Mouse (Mus musculus) liver, embryonic 14.5 days (tissue): ENCODE results near the gene Aoc2. TPM values are rescaled to one million over a fixed set of nuclear protein-coding genes. Genes with fewer than 3 reads are reported as not detected.

ENCODE experiments used
- ATAC-seq: fragments of 200-750 bp; cut with Nextera tagmentation; 2 replicates; pipeline ENCODE4 v1.8.0; 2017; ENCODE audit warnings: moderate number of reproducible peaks, mild to moderate bottlenecking, moderate library complexity; ENCODE audit not compliant: insufficient read depth
- DNase-seq, 3 experiments: peaks; one replicate each; pipeline ENCODE4 v3.0.0-alpha.2; 2012 to 2013; ENCODE audit warnings: low read depth in 3 of 3, low spot score in 3 of 3
- H3K27ac ChIP-seq: fragments of 300-500 bp; sonication (generic); 2 replicates; pipeline ENCODE4 v1.5.1; 2014; ENCODE audit warnings: moderate library complexity, mild to moderate bottlenecking, control low read depth, inconsistent platforms
- H3K27me3 ChIP-seq: fragments of 300-500 bp; sonication (generic); 2 replicates; pipeline ENCODE4 v1.6.1; 2014; ENCODE audit warnings: mild to moderate bottlenecking, low read length, moderate library complexity; ENCODE audit not compliant: control insufficient read depth, insufficient read depth
- H3K36me3 ChIP-seq: fragments of 300-500 bp; sonication (generic); replicated peaks from 2 replicates; pipeline ENCODE4 v1.6.1; 2014; ENCODE audit warnings: low read depth; ENCODE audit not compliant: control insufficient read depth, insufficient read depth
- H3K4me1 ChIP-seq, 2 experiments: fragments of 200-500 bp in 1 of 2; fragments of 300-500 bp in 1 of 2; sonication (generic) in 1 of 2; replicated peaks; 2 replicates each; pipeline ENCODE4 v1.6.1; 2012 to 2014; ENCODE audit warnings: antibody characterized with exemption in 1 of 2, inconsistent platforms in 1 of 2, low read length in 1 of 2; ENCODE audit not compliant: control insufficient read depth in 2 of 2, insufficient read depth in 2 of 2
- H3K4me2 ChIP-seq: fragments of 300-500 bp; sonication (generic); 2 replicates; pipeline ENCODE4 v1.6.1; 2014; ENCODE audit warnings: low read depth, mild to moderate bottlenecking, control low read depth, moderate library complexity
- H3K4me3 ChIP-seq, 2 experiments: fragments of 200-500 bp in 1 of 2; fragments of 300-500 bp in 1 of 2; sonication (generic) in 1 of 2; 2 replicates each; pipeline ENCODE4 v1.5.1; 2012 to 2014; ENCODE audit warnings: low read depth in 2 of 2, low read length in 2 of 2, mild to moderate bottlenecking in 2 of 2, control low read depth in 1 of 2, inconsistent platforms in 1 of 2, moderate library complexity in 1 of 2; ENCODE audit not compliant: insufficient read depth in 1 of 2
- H3K9ac ChIP-seq: fragments of 300-500 bp; sonication (generic); replicated peaks from 2 replicates; pipeline ENCODE4 v1.6.1; 2014; ENCODE audit warnings: mild to moderate bottlenecking, control low read depth, moderate library complexity
- H3K9me3 ChIP-seq: fragments of 300-500 bp; sonication (generic); 2 replicates; pipeline ENCODE4 v1.6.1; 2016; ENCODE audit warnings: low read length, mixed read lengths; ENCODE audit not compliant: control insufficient read depth
- CTCF ChIP-seq: IDR thresholded peaks from 2 replicates; pipeline ENCODE4 v1.5.1; 2016; ENCODE audit warnings: antibody characterized with exemption, low read depth, control low read depth
- EP300 ChIP-seq: IDR thresholded peaks from 2 replicates; pipeline ENCODE4 v1.6.1; 2016; ENCODE audit warnings: antibody characterized with exemption, low read depth
- WGBS: fragments of 180-500 bp; shearing (Covaris S2); extraction: QIAGEN DNeasy Blood & Tissue Kit; methylation state at CpG from one replicate; pipeline ENCODE4 v1.1.7; 2014; ENCODE audit not compliant: insufficient replicate concordance; 5-methylcytosine and 5-hydroxymethylcytosine counted together
- polyA plus RNA-seq, 2 experiments: library from polyadenylated mRNA; depleted of rRNA in 1 of 2; stranded (reverse) in 1 of 2; unstranded in 1 of 2; fragments of >200 nt; fragmentation: Nextera tagmentation in 1 of 2; extraction: Ambion mirVana in 1 of 2; gene quantifications; 2 replicates each; pipeline versions ENCODE4 v1.2.1 to v1.2.3; 2012 to 2014

Gene Aoc2
- polyA plus RNA-seq, 2 experiments: 1.0 to 4.7 TPM

DNA sequence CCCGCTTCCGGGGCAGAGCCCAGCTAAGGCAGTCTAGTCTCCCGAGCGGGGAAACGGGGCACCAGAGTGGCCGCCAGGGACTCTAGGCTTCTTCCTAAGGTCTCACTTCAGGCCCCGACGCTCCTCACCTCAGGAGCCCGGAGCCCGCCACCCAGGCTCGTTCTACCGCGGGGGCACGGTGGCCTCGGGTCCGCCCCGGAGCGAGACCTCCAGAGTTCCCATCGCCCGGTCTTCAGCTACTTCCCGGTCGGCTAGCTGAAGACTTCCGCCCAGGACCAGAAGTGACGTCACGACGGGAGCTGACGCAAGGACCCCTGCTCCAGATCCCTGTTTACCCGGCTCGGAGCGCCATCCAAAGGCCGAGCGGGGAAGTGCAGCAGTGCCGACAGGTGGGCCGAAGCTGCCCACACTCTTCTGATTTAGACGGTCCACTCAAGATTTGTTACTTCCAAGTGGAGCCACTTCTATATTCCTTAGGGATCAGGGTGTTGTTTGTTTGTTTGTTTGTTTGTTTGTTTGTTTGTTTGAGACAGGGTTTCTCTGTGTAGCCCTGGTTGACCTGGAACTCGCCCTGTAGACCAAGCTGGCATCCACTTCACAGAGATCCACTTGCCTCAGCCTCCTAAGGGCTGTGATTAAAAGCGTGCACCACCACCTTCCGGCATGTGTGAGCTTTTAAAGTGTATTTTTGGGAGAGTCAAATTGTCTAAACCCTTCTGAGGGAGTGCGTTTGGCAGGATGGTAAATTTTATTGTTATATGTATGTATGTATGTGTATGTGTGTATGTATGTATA, 22.7 kb upstream of the Aoc2 start, which contains the start of gene Becn1:
Becn1 (minus strand) TSS at position 283 of the 795 bp plus-strand sequence.
- peak; percentile 91 to 94 (median 93) for DNase-seq
- Histone ChIP-seq H3K27ac (peak within 1 kb of the TSS; percentile 56), H3K27me3 (no peaks in the 10 kb centered on the region), H3K4me1 (peaks cover 12 to 16% of the 10 kb centered on the region in 2 experiments), H3K4me2 (peak within 1 kb of the TSS; percentile 73), H3K4me3 (peak within 1 kb of the TSS; percentile 72 to 90), H3K9me3 (no peaks in the 10 kb centered on the region), H3K9ac (peak within 1 kb of the TSS; percentile 94), H3K36me3 (peaks cover 29% of the 10 kb centered on the region)
- 0 out of 2 replicates have a peak, but pooled peaks have one; percentile 2 for TF ChIP-seq EP300
- TF ChIP-seq CTCF: peak; percentile 98
- ATAC-seq: peak; percentile 96
- WGBS: 6% methylated on average over 39 of the region's 39 CpGs

DNA sequence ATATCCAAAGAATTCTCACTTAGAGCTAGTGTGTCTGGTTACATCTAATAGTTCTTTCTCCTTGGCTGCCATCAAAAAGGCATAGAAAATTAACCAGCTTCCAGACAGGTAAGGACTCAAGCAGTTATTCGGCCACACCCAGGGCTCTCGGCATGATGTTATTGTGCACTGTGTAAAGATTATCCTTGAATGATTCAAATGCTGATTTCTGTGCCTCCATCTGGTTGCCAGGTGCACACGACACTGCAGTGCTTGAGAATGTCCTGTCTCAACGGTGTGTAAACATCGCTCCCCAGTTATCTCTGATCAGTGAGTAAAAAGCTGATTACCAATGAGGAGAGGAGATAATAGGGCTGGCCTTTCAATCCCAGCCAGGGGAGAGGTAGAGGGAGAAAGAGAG, 17.1 kb upstream of the Aoc2 start:
- Histone ChIP-seq H3K9ac (no peak overlapping the region), H3K27me3 (no peaks in the 10 kb centered on the region), H3K4me2 (no peak overlapping the region), H3K4me3 (no peak overlapping the region), H3K9me3 (no peaks in the 10 kb centered on the region), H3K36me3 (no peaks in the 10 kb centered on the region), H3K4me1 (peaks cover 0 to 5% of the 10 kb centered on the region in 2 experiments; a peak in 1 of 4 replicates), H3K27ac (no peak overlapping the region)
- 32% methylated on average over 5 of the region's 5 CpGs for WGBS
- ATAC-seq (no peak), DNase-seq (no peak)
- TF ChIP-seq CTCF: no peak
- no peak for TF ChIP-seq EP300

DNA sequence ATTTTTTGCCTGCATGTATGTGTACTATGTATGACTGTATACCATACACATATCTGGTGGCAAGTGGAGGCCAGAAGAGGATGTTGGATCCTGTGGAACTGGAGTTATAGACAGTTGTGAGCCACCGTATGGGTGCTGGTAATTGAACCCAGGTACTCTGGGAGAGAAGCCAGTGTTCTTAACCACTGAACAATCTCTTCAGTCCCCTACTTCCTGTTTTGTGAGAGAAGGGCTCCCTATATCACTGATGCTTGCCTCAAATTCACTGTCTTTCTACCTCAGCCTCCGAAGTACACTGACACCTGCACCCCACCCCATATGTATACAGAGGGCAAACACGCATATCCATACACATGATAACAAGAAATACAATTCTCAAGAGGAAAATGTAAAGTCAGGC, 13.8 kb upstream of the Aoc2 start:
- Histone ChIP-seq H3K9ac (no peak overlapping the region), H3K4me1 (peaks cover 18 to 20% of the 10 kb centered on the region in 2 experiments), H3K4me3 (no peak overlapping the region), H3K27me3 (no peaks in the 10 kb centered on the region), H3K9me3 (no peaks in the 10 kb centered on the region), H3K36me3 (no peaks in the 10 kb centered on the region), H3K27ac (no peak overlapping the region), H3K4me2 (no peak overlapping the region)
- 57% methylated on average over 3 of the region's 3 CpGs for WGBS
- DNase-seq (no peak), ATAC-seq (no peak)
- TF ChIP-seq EP300 (no peak), CTCF (no peak)

- 55% methylated on average over 3 of the region's 3 CpGs for WGBS
Observed at GRCm38 (mm10) chr11:101312150-101312549, 12.7 kb upstream of the Aoc2 start.

DNA sequence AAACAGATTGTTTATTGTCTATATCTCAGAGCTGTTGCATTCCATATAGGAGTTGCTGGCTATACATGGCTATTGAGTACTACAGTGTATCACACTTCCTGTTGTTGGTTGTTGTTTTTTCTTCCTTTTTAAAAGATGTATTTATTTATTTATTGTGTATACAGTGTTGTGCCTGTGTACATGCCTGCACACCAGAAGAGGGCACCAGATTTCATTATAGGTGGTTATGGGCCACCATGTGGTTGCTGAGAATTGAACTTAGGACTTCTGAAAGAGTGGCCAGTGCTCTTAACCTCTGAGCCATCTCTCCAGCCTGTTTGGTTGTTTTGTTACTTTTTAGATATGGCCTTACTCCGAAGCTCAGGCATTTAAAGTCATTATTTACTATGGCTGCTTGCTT, 10.3 kb upstream of the Aoc2 start:
- peaks cover 23 to 27% of the 10 kb centered on the region in 2 experiments for H3K4me1 ChIP-seq
- no peak for ATAC-seq
- no peaks in the 10 kb centered on the region for H3K9me3 ChIP-seq
- peaks cover 22% of the 10 kb centered on the region for H3K36me3 ChIP-seq
- WGBS: 92% methylated on average over 1 of the region's 1 CpGs
- peak overlapping the region; percentile 99 for H3K27ac ChIP-seq
- TF ChIP-seq EP300 (no peak), CTCF (peak; percentile 44)
- peak overlapping the region; percentile 45 for H3K9ac ChIP-seq
- H3K4me3 ChIP-seq: no peak overlapping the region
- no peaks in the 10 kb centered on the region for H3K27me3 ChIP-seq
- DNase-seq: no peak
- peak overlapping the region; percentile 97 for H3K4me2 ChIP-seq

More at GRCm38 (mm10) chr11:101312150-101312549, 12.7 kb upstream of the Aoc2 start:
- no peak overlapping the region for H3K27ac ChIP-seq
- H3K4me1 ChIP-seq: peaks cover 18 to 20% of the 10 kb centered on the region in 2 experiments
- no peak overlapping the region for H3K9ac ChIP-seq
- no peak for TF ChIP-seq CTCF
- TF ChIP-seq EP300: no peak
- H3K4me3 ChIP-seq: no peak overlapping the region
- ATAC-seq (no peak), DNase-seq (no peak)
- no peaks in the 10 kb centered on the region for H3K9me3 ChIP-seq
- H3K27me3 ChIP-seq: no peaks in the 10 kb centered on the region
- H3K4me2 ChIP-seq: no peak overlapping the region
- no peaks in the 10 kb centered on the region; the same call in 1 of the 2 replicates for H3K36me3 ChIP-seq
